Mouse (Mus musculus) spleen, postnatal 0 days (tissue): Measurements from ENCODE around the gene Gm15217. TPM values are rescaled to one million over a fixed set of nuclear protein-coding genes. Genes with fewer than 3 reads are reported as not detected.

ENCODE experiments used
- polyA plus RNA-seq: library from polyadenylated mRNA; unstranded; fragments of >200 nt; fragmentation: Nextera tagmentation; extraction: Ambion mirVana; gene quantifications from 2 replicates; pipeline ENCODE4 v1.2.1, GENCODE M21; 2015

Gm15217 gene
- not detected in 2 replicates for polyA plus RNA-seq

GRCm38 (mm10) chr14:46379285-46379684 lies at the start of gene Gm15217:
Gm15217 (plus strand) TSS chr14:46379414.

GRCm38 (mm10) chr14:46390249-46390775 lies 11.1 kb downstream of the Gm15217 start, which contains the start of gene Bmp4:
Bmp4 (minus strand) TSS chr14:46390669.

Other genes starting within 250 kb of the Gm15217 start
- gene Bmp4, start 11.3 kb downstream of the Gm15217 start, polyA plus RNA-seq, result 4.4 and 7.2 TPM in 2 replicates